Mouse (Mus musculus) midbrain, embryonic 16.5 days (tissue): ENCODE data around the gene Zfp697. TPM values are rescaled to one million over a fixed set of nuclear protein-coding genes. Genes with fewer than 3 reads are reported as not detected.

Source experiments
- ATAC-seq: fragments of 200-750 bp; cut with Nextera tagmentation; 2 replicates; pipeline ENCODE4 v1.8.0; 2017; ENCODE audit warnings: moderate TSS enrichment
- H3K27ac ChIP-seq: fragments of 300-500 bp; sonication (generic); 2 replicates; pipeline ENCODE4 v1.5.1; 2014; ENCODE audit warnings: mild to moderate bottlenecking, low read length, mixed read lengths
- H3K27me3 ChIP-seq: fragments of 300-500 bp; sonication (generic); 2 replicates; pipeline ENCODE4 v1.6.1; 2014; ENCODE audit warnings: low read depth, low read length, mixed read lengths; ENCODE audit not compliant: control insufficient read depth, insufficient read depth
- H3K36me3 ChIP-seq: fragments of 300-500 bp; sonication (generic); 2 replicates; pipeline ENCODE4 v1.6.1; 2014; ENCODE audit warnings: mild to moderate bottlenecking, low read length, moderate library complexity, mixed read lengths; ENCODE audit not compliant: control insufficient read depth, insufficient read depth
- H3K4me1 ChIP-seq: fragments of 300-500 bp; sonication (generic); 2 replicates; pipeline ENCODE4 v1.6.1; 2014; ENCODE audit warnings: mild to moderate bottlenecking, low read length, mixed read lengths; ENCODE audit not compliant: control insufficient read depth, insufficient read depth
- H3K4me2 ChIP-seq: fragments of 300-500 bp; sonication (generic); 2 replicates; pipeline ENCODE4 v1.6.1; 2014; ENCODE audit warnings: mild to moderate bottlenecking, low read length, mixed read lengths
- H3K4me3 ChIP-seq: fragments of 300-500 bp; sonication (generic); 2 replicates; pipeline ENCODE4 v1.5.1; 2014; ENCODE audit warnings: low read depth, mild to moderate bottlenecking, low read length, moderate library complexity, mixed read lengths
- H3K9ac ChIP-seq: fragments of 300-500 bp; sonication (generic); 2 replicates; pipeline ENCODE4 v1.6.1; 2014; ENCODE audit warnings: low read depth, low read length, mixed read lengths
- H3K9me3 ChIP-seq: fragments of 300-500 bp; sonication (generic); replicated peaks from 2 replicates; pipeline ENCODE4 v1.6.1; 2014; ENCODE audit warnings: mild to moderate bottlenecking, low read length, mixed read lengths; ENCODE audit not compliant: control insufficient read depth, poor library complexity, severe bottlenecking
- WGBS: fragments of 180-500 bp; shearing (Covaris S2); extraction: QIAGEN DNeasy Blood & Tissue Kit; methylation state at CpG from one replicate; pipeline ENCODE4 v1.1.7; 2014; 5-methylcytosine and 5-hydroxymethylcytosine counted together
- polyA plus RNA-seq: library from polyadenylated mRNA; unstranded; fragments of >200 nt; fragmentation: Nextera tagmentation; extraction: Ambion mirVana; gene quantifications from 2 replicates; pipeline ENCODE4 v1.2.1, GENCODE M21; 2015

The Zfp697 gene
- polyA plus RNA-seq, 1 experiment from 2014 or later, result 17.7 TPM

GRCm38 (mm10) chr3:98782181-98782868, 400.1 kb downstream of the Zfp697 start:
- H3K27ac ChIP-seq, result no peak overlapping the region
- no peaks in the 10 kb centered on the region for H3K27me3 ChIP-seq
- no peaks in the 10 kb centered on the region for H3K4me1 ChIP-seq
- no peaks in the 10 kb centered on the region for H3K9me3 ChIP-seq
- ATAC-seq, result no peak
- H3K9ac ChIP-seq, result no peak overlapping the region
- H3K36me3 ChIP-seq, result no peaks in the 10 kb centered on the region
- no peak overlapping the region for H3K4me2 ChIP-seq
- no peak overlapping the region for H3K4me3 ChIP-seq

- Histone ChIP-seq H3K9ac (no peak overlapping the region), H3K36me3 (no peaks in the 10 kb centered on the region), H3K4me3 (no peak overlapping the region), H3K9me3 (no peaks in the 10 kb centered on the region), H3K27ac (no peak overlapping the region), H3K27me3 (no peaks in the 10 kb centered on the region), H3K4me2 (no peak overlapping the region), H3K4me1 (no peaks in the 10 kb centered on the region)
- no peak for ATAC-seq
- 78% methylated on average over 2 of the region's 2 CpGs for WGBS
These were observed 404.3 kb downstream of the Zfp697 start for GRCm38 (mm10) chr3:98786551-98786950.

Other genes with a start within 250 kb of the Zfp697 start
- not detected in 2 replicates for gene Adam30, start 221.8 kb upstream of the Zfp697 start, polyA plus RNA-seq
- gene Reg4, start 160.3 kb upstream of the Zfp697 start, polyA plus RNA-seq, result not detected in 2 replicates
- gene Hmgcs2, start 102.0 kb upstream of the Zfp697 start, polyA plus RNA-seq, result 16.8 and 18.4 TPM in 2 replicates
- 105 and 137 TPM in 2 replicates for gene Phgdh, start 42.5 kb upstream of the Zfp697 start, polyA plus RNA-seq
- gene Gm4450, start 74.7 kb downstream of the Zfp697 start, polyA plus RNA-seq, result 0.12 TPM in 1 of 2 replicates, not detected in the other
- gene Hsd3b4, start 128.1 kb downstream of the Zfp697 start, polyA plus RNA-seq, result not detected in 2 replicates
- gene Gm10681, start 206.3 kb downstream of the Zfp697 start, polyA plus RNA-seq, result not detected in 2 replicates
- gene Hsd3b5, start 247.8 kb downstream of the Zfp697 start, polyA plus RNA-seq, result not detected in 2 replicates